Mouse (Mus musculus): ENCODE data around the gene Ak9. TPM values are rescaled to one million over a fixed set of nuclear protein-coding genes. Genes with fewer than 3 reads are reported as not detected.

Ak9 gene
- polyA plus RNA-seq, 1 experiment from 2014 or later, result 0.51 TPM

- no peak overlapping the region for H3K27ac ChIP-seq (ENCODE audit: low read length)
- H3K4me1 ChIP-seq (replicated peaks; ENCODE audit: control insufficient read depth, insufficient read depth, low read length), result no peaks in the 10 kb centered on the region
- H3K4me3 ChIP-seq (ENCODE audit: low read length), result no peak overlapping the region
- WGBS, result 82% methylated on average over 2 of the region's 2 CpGs
- no peak for ATAC-seq (ENCODE audit: low read depth)
- H3K9ac ChIP-seq (ENCODE audit: low read length), result no peak overlapping the region
- no peaks in the 10 kb centered on the region for H3K27me3 ChIP-seq (ENCODE audit: control insufficient read depth, insufficient read depth, low read depth, low read length)
- no peaks in the 10 kb centered on the region for H3K9me3 ChIP-seq (ENCODE audit: control insufficient read depth, low read length)
- H3K36me3 ChIP-seq (ENCODE audit: control insufficient read depth, insufficient read depth, low read length), result no peaks in the 10 kb centered on the region
- H3K4me2 ChIP-seq (ENCODE audit: low read depth, low read length), result no peak overlapping the region
These were observed 119.9 kb downstream of the Ak9 start for GRCm38 (mm10) chr10:41423681-41424080.

GRCm38 (mm10) chr10:41426368-41426767, 122.6 kb downstream of the Ak9 start:
- no peak overlapping the region for H3K4me2 ChIP-seq (ENCODE audit: low read depth, low read length)
- H3K4me1 ChIP-seq (replicated peaks; ENCODE audit: control insufficient read depth, insufficient read depth, low read length), result no peaks in the 10 kb centered on the region
- no peak overlapping the region for H3K27ac ChIP-seq (ENCODE audit: low read length)
- no peaks in the 10 kb centered on the region for H3K36me3 ChIP-seq (ENCODE audit: control insufficient read depth, insufficient read depth, low read length)
- no peak for ATAC-seq (ENCODE audit: low read depth)
- H3K9me3 ChIP-seq (ENCODE audit: control insufficient read depth, low read length), result no peaks in the 10 kb centered on the region
- WGBS, result 44% methylated on average over 6 of the region's 6 CpGs
- H3K4me3 ChIP-seq (ENCODE audit: low read length), result no peak overlapping the region
- no peaks in the 10 kb centered on the region for H3K27me3 ChIP-seq (ENCODE audit: control insufficient read depth, insufficient read depth, low read depth, low read length)
- H3K9ac ChIP-seq (ENCODE audit: low read length), result no peak overlapping the region

- no peaks in the 10 kb centered on the region for H3K4me1 ChIP-seq (replicated peaks; ENCODE audit: control insufficient read depth, insufficient read depth, low read length)
- no peak; the same call in 1 of the 2 replicates for ATAC-seq (ENCODE audit: low read depth)
- 28% methylated on average over 4 of the region's 4 CpGs for WGBS
These were observed 130.8 kb downstream of the Ak9 start for GRCm38 (mm10) chr10:41434624-41435023.

GRCm38 (mm10) chr10:41435141-41435540, 131.4 kb downstream of the Ak9 start:
- Histone ChIP-seq H3K36me3 (ENCODE audit: control insufficient read depth, insufficient read depth, low read length) (no peaks in the 10 kb centered on the region), H3K4me1 (replicated peaks; ENCODE audit: control insufficient read depth, insufficient read depth, low read length) (no peaks in the 10 kb centered on the region), H3K27me3 (ENCODE audit: control insufficient read depth, insufficient read depth, low read depth, low read length) (no peaks in the 10 kb centered on the region), H3K27ac (ENCODE audit: low read length) (no peak overlapping the region), H3K4me2 (ENCODE audit: low read depth, low read length) (no peak overlapping the region), H3K9me3 (ENCODE audit: control insufficient read depth, low read length) (no peaks in the 10 kb centered on the region), H3K9ac (ENCODE audit: low read length) (no peak overlapping the region), H3K4me3 (ENCODE audit: low read length) (no peak overlapping the region)
- ATAC-seq (ENCODE audit: low read depth), result no peak
- WGBS, result 17% methylated on average over 3 of the region's 3 CpGs

More at GRCm38 (mm10) chr10:41434624-41435023, 130.8 kb downstream of the Ak9 start:
- Histone ChIP-seq H3K9me3 (ENCODE audit: control insufficient read depth, low read length) (no peaks in the 10 kb centered on the region), H3K27ac (ENCODE audit: low read length) (no peak overlapping the region), H3K9ac (ENCODE audit: low read length) (no peak overlapping the region), H3K4me3 (ENCODE audit: low read length) (no peak overlapping the region), H3K4me2 (ENCODE audit: low read depth, low read length) (no peak overlapping the region), H3K27me3 (ENCODE audit: control insufficient read depth, insufficient read depth, low read depth, low read length) (no peaks in the 10 kb centered on the region), H3K36me3 (ENCODE audit: control insufficient read depth, insufficient read depth, low read length) (no peaks in the 10 kb centered on the region)

- H3K4me1 ChIP-seq (replicated peaks; ENCODE audit: control insufficient read depth, insufficient read depth, low read length), result peaks cover 7% of the 10 kb centered on the region; the same call in 1 of the 2 replicates
- no peak overlapping the region for H3K27ac ChIP-seq (ENCODE audit: low read length)
- H3K36me3 ChIP-seq (ENCODE audit: control insufficient read depth, insufficient read depth, low read length), result 0 out of 2 replicates have a peak, but pooled peaks cover 6% of the 10 kb centered on the region
- no peaks in the 10 kb centered on the region for H3K9me3 ChIP-seq (ENCODE audit: control insufficient read depth, low read length)
- H3K4me2 ChIP-seq (ENCODE audit: low read depth, low read length), result no peak overlapping the region
- H3K9ac ChIP-seq (ENCODE audit: low read length), result no peak overlapping the region
- ATAC-seq (ENCODE audit: low read depth), result no peak
- WGBS, result 50% methylated on average over 1 of the region's 1 CpGs
- H3K4me3 ChIP-seq (ENCODE audit: low read length), result no peak overlapping the region
- H3K27me3 ChIP-seq (ENCODE audit: control insufficient read depth, insufficient read depth, low read depth, low read length), result no peaks in the 10 kb centered on the region
These were observed 144.4 kb downstream of the Ak9 start for GRCm38 (mm10) chr10:41448216-41448615.

GRCm38 (mm10) chr10:41449684-41450083, 145.9 kb downstream of the Ak9 start:
- Histone ChIP-seq H3K9me3 (ENCODE audit: control insufficient read depth, low read length) (no peaks in the 10 kb centered on the region), H3K9ac (ENCODE audit: low read length) (peak overlapping the region; percentile 89), H3K27ac (ENCODE audit: low read length) (peak overlapping the region; percentile 73), H3K4me3 (ENCODE audit: low read length) (peak overlapping the region; percentile 84), H3K4me2 (ENCODE audit: low read depth, low read length) (peak overlapping the region; percentile 82), H3K27me3 (ENCODE audit: control insufficient read depth, insufficient read depth, low read depth, low read length) (no peaks in the 10 kb centered on the region), H3K36me3 (ENCODE audit: control insufficient read depth, insufficient read depth, low read length) (0 out of 2 replicates have a peak, but pooled peaks cover 6% of the 10 kb centered on the region), H3K4me1 (replicated peaks; ENCODE audit: control insufficient read depth, insufficient read depth, low read length) (peaks cover 7% of the 10 kb centered on the region; the same call in 1 of the 2 replicates)
- WGBS, result 8% methylated on average over 14 of the region's 14 CpGs
- peak; percentile 64 for ATAC-seq (ENCODE audit: low read depth)

GRCm38 (mm10) chr10:41450137-41450670, 146.4 kb downstream of the Ak9 start, which contains the start of gene Zbtb24:
Zbtb24 (plus strand) TSS chr10:41450383.
- Histone ChIP-seq H3K36me3 (ENCODE audit: control insufficient read depth, insufficient read depth, low read length) (0 out of 2 replicates have a peak, but pooled peaks cover 8% of the 10 kb centered on the region), H3K27ac (ENCODE audit: low read length) (peak within 1 kb of the TSS; percentile 73), H3K27me3 (ENCODE audit: control insufficient read depth, insufficient read depth, low read depth, low read length) (no peaks in the 10 kb centered on the region), H3K9me3 (ENCODE audit: control insufficient read depth, low read length) (no peaks in the 10 kb centered on the region), H3K4me3 (ENCODE audit: low read length) (peak within 1 kb of the TSS; percentile 84), H3K4me1 (replicated peaks; ENCODE audit: control insufficient read depth, insufficient read depth, low read length) (peaks cover 7% of the 10 kb centered on the region; the same call in 1 of the 2 replicates), H3K4me2 (ENCODE audit: low read depth, low read length) (peak within 1 kb of the TSS; percentile 82), H3K9ac (ENCODE audit: low read length) (peak within 1 kb of the TSS; percentile 89)
- WGBS, result under 1% methylated on average over 49 of the region's 49 CpGs
- peak; percentile 97 for ATAC-seq (ENCODE audit: low read depth)

- Histone ChIP-seq H3K9ac (ENCODE audit: low read length) (peak overlapping the region; percentile 89), H3K27me3 (ENCODE audit: control insufficient read depth, insufficient read depth, low read depth, low read length) (no peaks in the 10 kb centered on the region), H3K4me3 (ENCODE audit: low read length) (peak overlapping the region; percentile 84), H3K4me1 (replicated peaks; ENCODE audit: control insufficient read depth, insufficient read depth, low read length) (peaks cover 7% of the 10 kb centered on the region; the same call in 1 of the 2 replicates), H3K4me2 (ENCODE audit: low read depth, low read length) (peak overlapping the region; percentile 56), H3K27ac (ENCODE audit: low read length) (peak overlapping the region; percentile 63; the same call in 1 of the 2 replicates), H3K9me3 (ENCODE audit: control insufficient read depth, low read length) (no peaks in the 10 kb centered on the region), H3K36me3 (ENCODE audit: control insufficient read depth, insufficient read depth, low read length) (peaks cover 10% of the 10 kb centered on the region)
- ATAC-seq (ENCODE audit: low read depth), result peak; percentile 12; the same call in 1 of the 2 replicates
- WGBS, result 44% methylated on average over 18 of the region's 18 CpGs
These were observed 147.2 kb downstream of the Ak9 start for GRCm38 (mm10) chr10:41450780-41451522.

- no peak overlapping the region for H3K4me3 ChIP-seq (ENCODE audit: low read length)
- 91% methylated on average over 9 of the region's 9 CpGs for WGBS
- H3K36me3 ChIP-seq (ENCODE audit: control insufficient read depth, insufficient read depth, low read length), result peaks cover 10% of the 10 kb centered on the region
These were observed 147.9 kb downstream of the Ak9 start for GRCm38 (mm10) chr10:41451656-41452055.

More at GRCm38 (mm10) chr10:41451656-41452055, 147.9 kb downstream of the Ak9 start:
- no peak overlapping the region for H3K9ac ChIP-seq (ENCODE audit: low read length)
- H3K27ac ChIP-seq (ENCODE audit: low read length), result no peak overlapping the region
- no peaks in the 10 kb centered on the region for H3K9me3 ChIP-seq (ENCODE audit: control insufficient read depth, low read length)
- no peak overlapping the region for H3K4me2 ChIP-seq (ENCODE audit: low read depth, low read length)
- H3K27me3 ChIP-seq (ENCODE audit: control insufficient read depth, insufficient read depth, low read depth, low read length), result no peaks in the 10 kb centered on the region
- ATAC-seq (ENCODE audit: low read depth), result no peak
- H3K4me1 ChIP-seq (replicated peaks; ENCODE audit: control insufficient read depth, insufficient read depth, low read length), result peaks cover 7% of the 10 kb centered on the region; the same call in 1 of the 2 replicates
